Mouse (Mus musculus) embryonic fibroblast, embryonic 13.5 days (primary cell): ENCODE measurements around the gene Cfap157. TPM values are rescaled to one million over a fixed set of nuclear protein-coding genes. Genes with fewer than 3 reads are reported as not detected.

ENCODE experiments used
- H3K27ac ChIP-seq: 2 replicates; pipeline ENCODE4 v1.5.1; 2012; ENCODE audit warnings: low read length, control low read depth, inconsistent platforms; ENCODE audit not compliant: insufficient read depth
- H3K4me1 ChIP-seq: 2 replicates; pipeline ENCODE4 v1.6.1; 2011; ENCODE audit warnings: low read length; ENCODE audit not compliant: control insufficient read depth, insufficient read depth
- H3K4me3 ChIP-seq: 2 replicates; pipeline ENCODE4 v1.5.1; 2011; ENCODE audit warnings: mild to moderate bottlenecking, control low read depth, low read length; ENCODE audit not compliant: insufficient read depth
- CTCF ChIP-seq: IDR thresholded peaks from 2 replicates; pipeline ENCODE4 v1.5.1; 2011; ENCODE audit warnings: mild to moderate bottlenecking, control low read depth, low read length, moderate library complexity, borderline replicate concordance; ENCODE audit not compliant: insufficient read depth
- POLR2A ChIP-seq: IDR thresholded peaks from 2 replicates; pipeline ENCODE4 v1.6.1; 2011; ENCODE audit warnings: low read depth, mild to moderate bottlenecking, control low read depth, low read length, moderate library complexity
- polyA plus RNA-seq: library from polyadenylated mRNA; stranded (reverse); fragments of >200 nt; gene quantifications from 2 replicates; pipeline ENCODE4 v1.2.4, GENCODE M21; 2011; ENCODE audit warnings: low read depth; ENCODE audit not compliant: missing spikeins, insufficient read length

Gene Cfap157
- polyA plus RNA-seq, 1 experiment, result not detected

GRCm38 (mm10) chr2:32787176-32787575 is 2.9 kb upstream of the Cfap157 start:
- Histone ChIP-seq H3K4me1 (peaks cover 7% of the 10 kb centered on the region; the same call in 1 of the 2 replicates), H3K4me3 (no peak overlapping the region)
- TF ChIP-seq POLR2A (no peak), CTCF (no peak)

GRCm38 (mm10) chr2:32781710-32782109 is 2.5 kb downstream of the Cfap157 start:
- Histone ChIP-seq H3K4me1 (peaks cover 5% of the 10 kb centered on the region; the same call in 1 of the 2 replicates), H3K27ac (no peak overlapping the region), H3K4me3 (no peak overlapping the region)
- TF ChIP-seq POLR2A (no peak; the same call in 1 of the 2 replicates), CTCF (no peak)

More at GRCm38 (mm10) chr2:32787176-32787575, 2.9 kb upstream of the Cfap157 start:
- H3K27ac ChIP-seq, result no peak overlapping the region

- Histone ChIP-seq H3K4me3 (no peak overlapping the region), H3K4me1 (peaks cover 7% of the 10 kb centered on the region), H3K27ac (no peak overlapping the region)
- TF ChIP-seq POLR2A (0 out of 2 replicates have a peak, but pooled peaks have one; percentile 4), CTCF (no peak)
Observed at GRCm38 (mm10) chr2:32779714-32780113, 4.5 kb downstream of the Cfap157 start.

- peak; percentile 88 for TF ChIP-seq CTCF
- no peak for TF ChIP-seq POLR2A
- Histone ChIP-seq H3K4me1 (peaks cover 7% of the 10 kb centered on the region), H3K27ac (no peak overlapping the region), H3K4me3 (no peak overlapping the region)
Observed at GRCm38 (mm10) chr2:32779131-32779530, 5.1 kb downstream of the Cfap157 start.

- no peak overlapping the region for H3K27ac ChIP-seq
- H3K4me1 ChIP-seq, result peaks cover 7% of the 10 kb centered on the region
- no peak for TF ChIP-seq POLR2A
- TF ChIP-seq CTCF, result no peak
- no peak overlapping the region for H3K4me3 ChIP-seq
Observed at GRCm38 (mm10) chr2:32778081-32778480, 6.1 kb downstream of the Cfap157 start.

GRCm38 (mm10) chr2:32776192-32776591 is 8.0 kb downstream of the Cfap157 start:
- H3K4me1 ChIP-seq, result peaks cover 7% of the 10 kb centered on the region
- TF ChIP-seq POLR2A (no peak), CTCF (no peak)
- H3K27ac ChIP-seq, result no peak overlapping the region
- H3K4me3 ChIP-seq, result peak overlapping the region; percentile 75

- Histone ChIP-seq H3K27ac (peak within 1 kb of the TSS; percentile 37), H3K4me3 (peak within 1 kb of the TSS; percentile 75), H3K4me1 (peaks cover 7% of the 10 kb centered on the region)
- TF ChIP-seq POLR2A, result peak; percentile 94
- no peak for TF ChIP-seq CTCF
Observed at GRCm38 (mm10) chr2:32775359-32776074, 8.7 kb downstream of the Cfap157 start, which contains the start of the genes Ttc16 and Ptrh1. Gene Ttc16, minus strand, starts transcription at chr2:32775633. Gene Ptrh1, plus strand, starts transcription at chr2:32775786.

GRCm38 (mm10) chr2:32772626-32773279 is 11.5 kb downstream of the Cfap157 start:
- Histone ChIP-seq H3K4me3 (no peak overlapping the region), H3K4me1 (peaks cover 7% of the 10 kb centered on the region), H3K27ac (no peak overlapping the region)
- TF ChIP-seq CTCF (no peak), POLR2A (no peak)

- TF ChIP-seq CTCF (no peak), POLR2A (no peak)
- peaks cover 3% of the 10 kb centered on the region for H3K4me1 ChIP-seq
Observed at GRCm38 (mm10) chr2:32771886-32772285, 12.3 kb downstream of the Cfap157 start.

More at GRCm38 (mm10) chr2:32771886-32772285, 12.3 kb downstream of the Cfap157 start:
- Histone ChIP-seq H3K4me3 (no peak overlapping the region), H3K27ac (no peak overlapping the region)
